Mouse (Mus musculus): ENCODE data around the gene Mlf1. TPM values are rescaled to one million over a fixed set of nuclear protein-coding genes. Genes with fewer than 3 reads are reported as not detected.
A peak's percentile ranks its signal among the peaks of the same experiment; 100 is the strongest.

Gene Mlf1
- total RNA-seq (2021), result 100 to 1,000 TPM; 423 to 567 TPM
- long read RNA-seq, experiment 1, transcript Mlf1-202 (7 exons, 1,114 nt), result minor isoform, 126 of 1,000 reads
- long read RNA-seq, experiment 1, transcript Mlf1-201 (8 exons, 1,113 nt), result major isoform, 798 of 1,000 reads
- long read RNA-seq, experiment 1, partial matches to known transcripts, result 50 of 1,000 reads
- long read RNA-seq, experiment 1, other reads (novel, unspliced or antisense), result 26 of 1,000 reads
- long read RNA-seq, experiment 2, transcript Mlf1-202 (7 exons, 1,114 nt), result minor isoform, 98 of 804 reads
- long read RNA-seq, experiment 2, transcript Mlf1-201 (8 exons, 1,113 nt), result major isoform, 655 of 804 reads
- long read RNA-seq, experiment 2, partial matches to known transcripts, result 19 of 804 reads
- long read RNA-seq, experiment 2, other reads (novel, unspliced or antisense), result 32 of 804 reads

DNA sequence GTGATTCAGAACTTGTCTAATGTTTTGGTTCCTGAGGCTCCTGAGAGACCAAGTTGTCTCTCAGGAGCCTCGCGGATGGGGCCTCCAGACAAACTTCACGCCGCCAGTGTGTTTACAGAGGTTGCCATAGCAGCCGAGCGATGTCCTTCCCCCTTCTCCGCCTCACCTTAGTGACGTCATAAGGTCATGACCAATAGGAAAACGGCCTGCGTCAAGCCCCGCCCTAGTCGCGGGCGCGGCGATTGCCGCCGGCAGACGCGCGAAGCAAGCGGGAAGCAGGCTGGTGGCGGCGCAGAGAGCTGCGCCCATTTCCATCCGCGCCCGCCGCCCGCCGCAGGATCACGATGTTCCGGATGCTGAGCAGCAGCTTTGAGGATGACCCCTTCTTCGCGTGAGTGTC is at the start of gene Mlf1:
TSS of gene Mlf1 (plus strand) at position 226 of the 400 bp plus-strand sequence.
- peak; percentile 89 for DNase-seq

DNA sequence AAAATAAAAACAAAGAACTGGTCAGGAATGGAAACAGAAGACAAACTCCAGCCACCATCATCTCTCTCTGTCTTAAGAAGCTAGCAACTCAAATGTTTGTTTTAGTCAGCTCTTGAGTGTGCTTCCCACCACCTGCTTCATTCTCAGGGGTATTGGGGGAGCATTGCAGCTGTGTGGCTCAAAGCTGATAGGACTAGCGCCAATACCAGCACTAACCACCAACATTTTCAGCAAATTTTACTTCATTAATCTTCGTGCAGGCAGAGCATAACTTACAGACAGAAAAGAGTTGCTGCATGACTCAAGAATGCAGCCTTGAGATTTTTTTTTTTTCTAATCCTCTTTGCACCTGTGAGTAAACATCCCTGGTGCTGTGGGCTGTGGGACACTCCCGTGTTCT is 34.3 kb upstream of the Mlf1 start:
- no peak for DNase-seq

DNA sequence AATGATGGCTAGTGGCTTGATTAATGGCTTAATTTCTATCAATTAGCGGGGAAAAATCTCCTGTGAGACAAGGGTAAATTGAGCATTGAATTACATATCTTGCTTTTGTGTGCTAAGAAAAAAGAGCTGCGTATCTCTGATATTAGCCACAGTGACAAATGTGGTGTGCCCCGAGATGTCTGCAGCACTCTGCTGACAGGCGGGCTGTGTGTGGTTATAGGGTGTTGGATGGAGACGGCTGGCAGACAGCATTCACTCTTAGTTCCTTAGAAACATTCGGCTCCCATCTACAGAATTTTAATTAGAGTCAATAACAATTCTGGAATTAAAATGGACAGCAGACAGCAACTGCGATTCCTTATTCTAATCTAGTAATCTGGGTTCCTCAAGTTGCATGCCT is 33.0 kb upstream of the Mlf1 start:
- DNase-seq, result no peak

DNA sequence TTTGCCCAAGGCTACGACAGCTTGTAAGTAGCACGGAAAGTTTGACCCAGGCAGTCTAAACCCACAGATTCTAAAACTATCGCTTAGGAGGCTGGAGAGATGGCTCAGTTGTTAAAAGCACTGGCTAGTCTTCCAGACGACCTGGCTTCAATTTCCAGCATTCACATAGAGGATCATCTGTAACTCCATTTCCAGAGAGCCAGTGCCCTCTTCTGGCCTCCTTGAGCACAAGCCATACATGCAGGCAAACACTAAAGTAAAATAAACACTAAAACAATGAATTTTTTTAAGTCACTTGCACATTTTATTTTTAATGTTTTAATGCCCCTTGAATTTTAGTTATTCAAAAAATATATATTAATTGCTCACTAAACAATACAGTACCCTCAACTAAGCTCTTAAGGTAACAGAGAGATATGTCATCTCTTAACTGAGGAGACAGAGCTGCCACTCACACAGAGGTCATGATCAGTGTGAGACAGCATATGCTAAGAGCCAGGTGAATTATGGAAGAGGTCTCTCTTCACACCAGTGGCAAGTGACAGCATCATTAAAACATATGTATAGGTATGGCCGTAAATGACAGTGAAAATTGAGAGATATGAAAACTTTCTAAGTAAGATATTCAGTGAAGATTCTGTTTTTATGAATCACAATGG is 30.8 kb upstream of the Mlf1 start:
- no peak for DNase-seq

DNA sequence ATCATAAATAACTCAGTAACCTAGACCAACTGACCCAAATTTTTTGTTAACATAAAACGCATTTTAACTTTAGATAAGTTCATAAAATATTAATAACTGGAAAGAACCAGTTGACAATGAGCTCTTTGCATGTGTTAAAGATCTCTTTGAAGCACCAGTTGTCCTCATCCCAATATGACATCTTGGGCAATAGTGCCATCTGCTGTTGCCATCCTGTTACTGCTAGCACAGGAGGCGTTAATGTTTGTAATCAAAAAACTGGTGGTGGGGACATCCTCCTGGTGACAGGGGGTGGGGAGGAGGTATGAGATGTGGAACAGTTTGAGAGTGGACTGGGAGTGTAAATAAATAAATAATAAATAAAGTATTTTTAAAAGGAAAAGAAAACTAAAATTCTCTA is 29.3 kb upstream of the Mlf1 start:
- DNase-seq, result no peak

DNA sequence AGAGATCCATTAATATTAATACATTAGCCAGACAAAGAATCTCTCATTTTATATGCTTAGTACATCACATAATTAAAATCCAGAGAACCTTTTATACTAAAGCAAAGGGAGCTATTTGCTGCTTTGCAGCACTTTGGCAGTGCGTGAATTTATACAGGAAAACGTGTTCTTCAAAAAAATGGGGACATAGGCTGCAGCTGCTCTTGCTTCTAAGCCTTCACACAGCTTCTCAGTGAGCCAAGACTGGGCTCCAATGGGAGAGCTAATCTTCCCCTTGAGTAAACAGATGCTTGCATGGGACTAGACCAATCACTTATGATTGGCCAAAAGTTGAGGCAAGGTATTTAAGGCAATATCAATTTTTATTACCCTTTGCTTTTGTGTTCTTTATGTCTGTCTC is 27.2 kb upstream of the Mlf1 start:
- no peak for DNase-seq

DNA sequence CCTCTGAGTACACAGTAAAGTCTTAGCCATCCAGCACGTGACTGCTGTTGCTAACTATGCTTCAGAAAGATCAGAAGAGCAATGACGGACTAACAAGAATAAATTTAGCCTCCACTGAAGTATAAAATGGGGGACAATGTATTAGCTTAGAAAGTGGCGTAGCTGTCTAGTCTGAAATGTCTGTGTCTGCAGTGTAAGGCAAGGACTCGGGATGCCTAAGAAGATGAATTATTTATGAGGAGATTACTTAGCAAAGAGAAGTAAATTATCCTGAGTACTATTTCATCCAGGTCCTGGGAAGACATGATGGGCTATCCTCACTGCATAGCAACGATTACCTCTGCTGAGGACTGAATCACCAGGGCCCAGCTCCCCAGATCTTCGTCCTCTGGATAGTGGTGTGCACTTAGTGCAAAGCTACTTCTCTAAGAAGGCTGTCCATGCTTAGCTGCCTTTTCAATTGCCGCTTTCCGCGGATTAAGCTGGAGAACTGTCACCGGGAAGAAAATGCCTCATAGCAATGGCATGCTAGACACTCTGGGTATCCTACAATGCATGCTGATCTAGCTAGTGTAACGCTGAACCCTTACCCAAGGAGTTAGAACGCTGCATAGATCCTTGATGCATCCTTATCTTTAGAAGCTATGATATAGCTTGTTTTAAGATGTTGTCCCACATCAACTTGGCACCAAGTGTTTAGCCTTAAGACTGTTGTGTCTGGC is 22.3 kb upstream of the Mlf1 start:
- no peak for DNase-seq

DNA sequence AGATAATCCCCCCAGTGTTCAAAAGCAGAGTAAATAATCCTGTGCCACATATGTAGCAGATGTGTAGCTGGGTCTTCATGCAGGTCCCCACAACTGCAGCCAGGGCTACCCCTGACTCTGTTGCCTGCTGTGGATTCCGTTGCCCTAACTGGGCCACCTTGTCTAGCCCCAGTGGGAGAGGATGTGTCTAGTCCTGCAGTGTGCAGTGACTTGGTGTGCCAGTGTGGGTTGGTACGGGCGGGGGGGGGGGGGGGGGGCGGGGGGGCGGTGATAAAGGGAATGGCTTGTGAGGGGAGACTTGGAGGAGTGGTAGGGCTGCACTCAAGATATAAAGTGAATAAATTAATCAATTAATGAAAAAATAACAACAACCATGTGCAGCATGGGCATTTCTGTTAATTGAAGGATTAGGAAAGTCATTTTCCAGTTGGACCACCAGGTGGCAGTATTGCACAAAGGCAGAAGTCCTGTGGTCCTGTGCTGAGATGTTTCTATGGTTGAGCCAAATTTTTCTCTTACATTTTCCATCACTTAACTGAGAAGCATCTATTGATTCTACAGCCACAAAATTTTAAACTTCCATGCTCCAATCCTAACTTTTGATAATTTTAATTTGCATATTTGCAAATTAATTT is 21.7 kb upstream of the Mlf1 start:
- DNase-seq, result no peak

DNA sequence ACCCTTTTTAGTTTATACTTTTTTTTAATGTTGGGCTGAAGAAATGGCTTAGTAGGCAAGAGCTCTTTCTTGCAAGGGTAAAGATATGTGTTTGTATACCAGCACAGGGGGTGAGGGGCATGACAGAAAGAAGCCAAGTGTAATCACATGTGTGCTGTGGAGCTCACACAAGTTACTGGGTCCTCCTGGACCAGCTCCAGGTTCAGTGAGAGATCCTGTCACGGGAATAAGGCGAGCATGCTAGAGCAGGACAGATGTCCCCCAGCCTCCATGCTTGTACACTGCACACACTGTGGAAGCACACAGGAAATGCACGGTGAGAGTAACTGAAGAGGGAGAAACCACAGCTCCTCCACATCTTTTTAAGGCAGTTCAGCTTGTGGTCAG is 21.1 kb upstream of the Mlf1 start:
- no peak for DNase-seq

DNA sequence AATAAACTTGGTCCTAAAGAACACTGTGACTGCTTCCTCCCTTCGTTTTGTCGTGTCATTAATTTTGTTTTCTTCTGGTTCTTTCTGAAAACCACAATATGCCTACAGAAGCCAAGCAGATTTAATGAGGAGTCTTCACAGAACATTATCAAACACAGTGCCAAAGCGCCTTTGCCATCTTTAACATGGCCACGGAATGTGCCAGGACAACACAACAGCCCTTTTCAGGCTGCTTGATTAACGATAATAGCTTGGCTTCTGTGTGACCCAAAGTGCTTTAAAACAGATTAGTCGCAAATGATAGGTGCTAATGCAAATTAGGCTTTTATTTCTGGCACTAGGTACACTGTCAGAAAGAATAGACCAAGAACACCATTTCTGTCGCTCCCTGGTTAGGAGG is 15.5 kb upstream of the Mlf1 start:
- no peak for DNase-seq

DNA sequence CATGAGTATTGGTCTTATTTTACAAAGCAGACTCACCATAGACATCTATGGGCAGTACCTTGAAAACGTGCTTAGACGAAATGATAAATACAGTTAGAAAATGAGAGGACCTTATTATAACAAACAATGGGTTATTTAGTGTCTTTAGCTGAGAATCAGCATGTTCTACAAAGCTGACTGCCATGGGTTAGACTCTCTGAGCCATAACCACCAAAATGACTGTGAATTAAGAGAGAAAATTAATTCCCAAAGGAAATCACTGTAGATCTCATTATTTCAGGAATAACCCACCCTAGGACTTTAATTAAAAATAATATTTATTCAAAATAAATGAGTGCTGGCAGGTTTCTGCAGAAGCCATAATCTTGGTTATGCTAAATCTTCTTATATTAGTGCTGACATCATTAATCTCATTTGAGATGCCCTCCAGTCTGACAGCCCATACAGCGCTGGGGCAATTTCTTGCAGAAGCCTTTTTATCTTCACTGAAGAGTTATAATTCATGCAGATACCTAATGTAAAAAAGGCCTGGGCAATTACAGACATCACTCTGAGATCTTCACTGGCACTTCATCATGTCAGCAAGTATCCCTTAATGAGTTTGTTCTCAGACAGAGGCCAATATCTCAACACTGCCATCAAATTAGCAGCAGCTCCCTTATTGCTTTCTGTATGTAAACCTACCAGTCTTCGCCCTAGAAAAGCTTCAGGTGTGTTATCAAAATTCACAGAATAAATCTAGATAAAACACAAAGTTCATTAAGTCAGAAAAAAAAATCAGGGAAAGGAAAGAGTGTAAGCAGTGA is 7.6 kb upstream of the Mlf1 start:
- no peak for DNase-seq

DNA sequence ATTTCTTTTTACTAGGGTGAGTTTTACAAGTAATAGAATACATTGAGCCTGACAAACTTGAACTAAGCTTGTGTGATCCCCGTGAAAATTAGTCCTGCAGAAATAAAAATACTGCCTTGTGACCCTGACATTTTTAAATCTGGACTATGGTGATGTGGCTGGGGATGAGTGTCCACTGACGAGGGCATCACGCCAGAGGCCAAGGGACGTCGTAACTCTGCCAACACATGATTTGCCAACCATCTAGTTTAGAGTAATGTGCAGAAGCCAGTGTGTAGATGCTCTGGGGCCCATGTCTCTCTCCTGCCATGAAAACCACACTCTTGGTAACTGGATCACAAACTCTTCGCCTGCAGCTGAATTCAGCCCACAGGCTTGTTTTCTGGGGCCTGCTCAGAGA is 6.4 kb upstream of the Mlf1 start:
- peak; percentile 55 for DNase-seq

DNA sequence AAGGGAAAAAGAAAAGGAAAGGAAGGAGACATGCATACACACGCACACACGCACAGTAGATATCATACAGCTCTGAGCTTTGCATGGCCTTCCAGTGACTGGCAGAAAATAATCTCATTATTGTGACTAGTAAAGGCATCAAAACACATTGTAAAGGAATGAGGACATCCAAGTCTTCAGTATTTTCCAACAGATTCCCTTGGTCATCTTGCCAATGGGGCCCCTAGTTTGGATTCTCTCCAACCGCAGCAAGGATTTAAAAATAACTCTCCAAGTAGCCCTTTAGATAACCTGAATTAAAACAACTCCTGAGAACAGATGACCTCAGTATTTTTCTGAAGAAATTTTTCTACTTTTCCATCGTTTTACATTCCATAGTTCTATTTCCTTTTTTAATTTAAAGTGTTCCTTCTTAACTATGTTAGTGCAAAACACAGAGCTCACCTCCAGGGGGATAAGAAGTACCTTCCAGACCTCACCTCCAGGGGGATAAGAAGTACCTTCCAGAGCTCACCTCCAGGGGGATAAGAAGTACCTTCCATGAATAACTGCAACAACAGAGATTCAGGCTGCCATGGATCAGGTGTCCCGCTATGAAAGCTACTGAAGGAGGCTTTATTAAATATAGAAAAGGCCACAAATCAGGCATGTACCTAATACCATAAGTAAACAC is 4.4 kb upstream of the Mlf1 start:
- DNase-seq, result no peak

DNA sequence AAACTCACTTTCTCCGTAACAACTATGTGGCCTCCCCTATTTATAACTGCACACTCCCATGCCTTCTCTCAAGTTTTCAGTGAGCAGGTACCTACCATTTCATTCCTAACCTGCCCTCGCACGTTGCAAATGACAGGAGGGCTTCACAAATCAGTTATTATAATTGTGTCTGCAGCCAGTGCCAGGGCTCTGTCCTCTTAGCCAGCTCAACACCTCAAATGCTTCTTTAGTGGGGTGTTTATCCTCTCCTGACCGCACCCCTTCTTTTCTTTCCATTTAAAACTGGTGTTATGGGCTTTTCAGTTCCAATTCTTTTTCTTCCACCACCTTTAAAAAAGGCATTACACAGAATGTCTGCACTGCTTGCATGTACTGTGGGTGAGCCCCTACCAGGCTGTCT is 1.7 kb upstream of the Mlf1 start:
- no peak for DNase-seq

DNA sequence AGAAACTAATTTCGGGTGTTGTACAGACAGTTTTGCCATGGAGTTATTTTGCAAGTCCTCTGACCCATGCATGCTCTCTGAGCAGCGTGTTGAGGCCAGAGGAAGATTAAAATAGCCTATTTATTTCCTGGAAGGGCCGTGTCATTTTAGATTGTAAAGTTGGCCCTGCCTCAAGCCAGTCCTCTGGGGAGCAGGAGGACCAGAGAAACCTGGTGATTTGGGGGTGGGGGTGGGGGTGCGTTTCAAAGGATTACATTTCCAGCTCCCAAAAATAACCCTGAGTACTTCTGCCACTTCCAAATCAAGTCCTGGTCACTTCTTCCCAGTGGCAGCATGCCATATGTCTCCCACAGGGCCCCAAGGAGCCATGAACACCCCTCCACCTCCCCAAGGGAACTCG is 1.1 kb upstream of the Mlf1 start:
- DNase-seq, result peak; percentile 72

DNA sequence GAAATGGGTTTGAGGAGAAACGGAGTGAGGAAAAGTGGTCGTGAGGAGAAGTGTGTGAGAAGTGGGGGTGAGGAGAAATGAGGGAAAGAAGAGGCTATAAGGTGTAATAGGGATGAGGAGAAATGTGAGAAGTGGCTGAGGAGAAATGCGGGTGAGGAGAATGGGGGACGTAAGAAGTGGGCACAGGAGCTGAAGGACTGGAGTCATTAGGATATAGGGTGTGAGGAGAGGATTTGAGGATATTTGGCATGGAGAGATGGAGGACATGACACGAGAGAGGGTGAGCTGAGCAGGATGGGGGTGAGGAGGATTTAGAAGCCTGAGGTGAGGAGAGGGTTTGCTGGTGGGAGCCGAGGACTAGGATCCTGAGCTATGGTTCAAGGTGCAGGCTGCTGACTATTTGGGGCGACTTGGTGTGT is 472 bp downstream of the Mlf1 start:
- no peak for DNase-seq

DNA sequence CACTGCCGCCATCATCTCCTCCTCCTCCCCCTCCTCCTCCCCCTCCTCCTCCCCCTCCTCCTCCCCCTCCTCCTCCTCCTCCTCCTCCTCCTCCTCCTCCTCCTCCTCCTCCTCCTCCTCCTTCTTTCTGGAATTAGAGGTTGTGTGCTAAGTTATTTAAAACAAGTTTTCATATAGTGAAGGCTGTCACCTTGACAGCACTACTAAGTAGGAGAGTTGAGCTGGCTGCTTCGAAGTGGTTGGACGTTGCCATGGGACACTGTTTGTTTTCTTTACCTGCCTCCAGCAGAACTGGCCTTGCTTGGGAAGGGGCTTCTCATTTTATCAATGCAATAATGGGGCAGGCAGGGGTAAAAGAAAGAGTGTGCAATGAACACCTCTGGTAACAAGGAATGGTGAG is 1.2 kb downstream of the Mlf1 start, which contains the start of gene Gm17402:
TSS of gene Gm17402 (minus strand) at position 101 of the 400 bp plus-strand sequence.
- DNase-seq, result no peak

DNA sequence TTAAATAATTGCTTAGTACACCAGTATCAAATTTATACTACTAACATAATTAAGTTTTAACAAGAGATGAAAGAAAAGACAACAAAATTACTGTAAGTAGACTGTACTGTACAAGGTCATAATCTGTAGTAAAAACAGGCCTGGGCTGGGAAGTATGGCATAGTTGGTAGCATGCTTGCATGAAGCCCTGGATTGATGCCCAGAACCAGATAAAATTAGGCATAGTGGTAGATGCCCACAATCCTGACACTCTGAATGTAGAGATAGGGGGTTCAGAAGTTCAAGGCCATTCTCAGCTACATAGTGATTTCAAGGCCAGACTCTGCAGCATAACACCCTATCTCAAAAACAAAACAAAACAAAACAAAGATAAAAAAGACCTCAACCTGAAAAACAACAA is 4.3 kb downstream of the Mlf1 start:
- DNase-seq, result no peak

DNA sequence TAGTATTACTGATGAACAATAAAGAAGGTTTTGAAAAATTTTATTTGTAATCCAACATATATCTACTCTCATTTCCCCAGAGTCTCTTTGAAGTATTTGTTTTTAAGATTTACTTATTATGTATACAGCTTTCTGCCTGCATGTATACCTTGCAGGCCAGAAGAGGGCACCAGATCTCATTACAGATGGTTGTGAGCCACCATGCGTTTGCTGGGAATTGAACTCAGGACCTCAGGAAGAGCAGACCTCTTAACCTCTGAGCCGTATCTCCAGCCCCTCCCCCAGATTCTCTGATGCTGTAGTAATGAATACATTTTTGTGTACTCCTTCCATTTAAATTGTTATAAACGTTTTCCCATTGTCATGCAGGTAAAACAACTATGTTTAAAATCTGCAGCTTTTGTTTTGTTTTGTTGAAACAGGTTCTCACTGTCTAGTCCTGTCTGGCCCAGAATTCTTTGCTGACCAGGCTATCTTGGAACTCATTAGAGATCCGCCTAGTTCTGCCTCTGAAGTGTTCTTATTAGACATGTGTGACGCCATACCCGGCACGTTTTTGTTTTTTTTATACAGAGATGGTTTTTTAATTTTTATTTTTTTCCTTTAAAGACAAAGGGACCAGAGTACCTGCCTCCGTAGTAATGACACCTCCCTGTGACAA is 55.6 kb downstream of the Mlf1 start:
- no peak for DNase-seq

DNA sequence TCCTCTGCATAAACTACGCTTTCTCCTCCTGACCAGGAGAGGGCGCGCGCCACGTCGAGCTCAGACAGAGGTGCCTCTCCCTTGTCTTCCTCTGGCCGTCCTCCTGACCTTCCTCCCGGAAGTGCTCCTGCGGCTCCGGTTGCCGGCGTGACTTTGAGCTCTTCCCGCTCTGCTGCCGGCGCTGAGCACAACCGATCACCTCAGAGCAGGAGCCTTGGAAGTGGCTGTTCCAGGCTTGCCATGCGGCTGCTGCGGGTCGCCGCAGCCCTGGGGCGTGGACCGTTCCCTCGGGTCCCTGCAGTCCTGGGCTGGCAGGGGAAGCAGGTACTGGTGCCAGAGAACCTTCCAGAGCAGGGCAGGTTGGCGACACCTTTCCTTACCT is 56.1 kb downstream of the Mlf1 start, which contains the start of gene Gfm1:
TSS of gene Gfm1 (plus strand) at position 98 of the 382 bp plus-strand sequence.
- DNase-seq, result peak; percentile 82

DNA sequence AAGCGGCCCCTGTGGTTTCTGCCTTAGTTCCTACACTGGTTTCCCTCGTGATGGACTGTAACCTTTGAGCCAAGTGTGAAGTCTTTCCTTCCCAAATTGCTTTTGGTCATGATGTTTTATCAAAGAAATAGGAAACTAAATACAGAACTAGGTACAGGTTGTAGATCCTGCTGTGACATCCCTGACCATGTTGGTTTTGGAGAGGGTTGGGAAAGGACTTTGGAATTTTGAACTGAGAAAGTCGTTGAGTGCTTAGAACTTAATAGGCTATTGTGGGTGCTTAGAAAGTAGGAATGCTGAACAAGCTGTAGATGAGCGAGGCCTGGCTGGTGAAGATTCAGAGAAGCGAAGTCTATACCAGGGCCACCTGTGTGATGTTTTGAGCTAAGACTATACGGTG is 60.1 kb downstream of the Mlf1 start:
- no peak for DNase-seq
